Mouse (Mus musculus) layer of hippocampus, postnatal 25 days (tissue): Measurements from ENCODE around the gene Pigb. TPM values are rescaled to one million over a fixed set of nuclear protein-coding genes. Genes with fewer than 3 reads are reported as not detected.

Experiments
- DNase-seq, 2 experiments: peaks; one replicate each; pipeline ENCODE4 v3.0.0; 2022; ENCODE audit warnings: mixed read lengths in 2 of 2, low spot score in 1 of 2; ENCODE audit errors: extremely low spot score in 1 of 2
- total RNA-seq, 2 experiments: library from RNA; stranded (reverse); gene quantifications; 2 replicates each; pipeline ENCODE4 v1.2.3; 2021

Gene Pigb
- total RNA-seq, 2 experiments from 2014 or later = 13.7 to 18.1 TPM

DNA sequence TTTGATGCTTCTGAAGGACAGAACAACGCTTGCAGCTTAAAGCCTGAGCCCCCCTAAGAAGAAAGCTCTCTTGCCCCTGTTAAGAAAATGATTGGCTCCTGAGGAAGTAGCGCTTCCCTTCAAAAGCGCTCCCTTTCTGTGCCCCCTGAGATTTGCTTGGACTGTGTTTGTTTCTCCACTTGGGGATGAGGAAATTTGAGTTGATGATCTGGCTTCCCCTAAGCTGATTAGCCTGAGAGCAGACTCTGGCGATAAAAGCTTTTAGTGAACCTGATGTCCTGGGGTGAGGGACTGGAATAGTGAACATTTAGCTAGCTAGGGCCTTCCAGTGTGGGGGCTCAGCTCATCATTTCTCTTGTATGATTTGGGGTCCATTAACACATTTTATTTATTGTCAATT is 8.7 kb upstream of the Pigb start:
- no peak for DNase-seq

DNA sequence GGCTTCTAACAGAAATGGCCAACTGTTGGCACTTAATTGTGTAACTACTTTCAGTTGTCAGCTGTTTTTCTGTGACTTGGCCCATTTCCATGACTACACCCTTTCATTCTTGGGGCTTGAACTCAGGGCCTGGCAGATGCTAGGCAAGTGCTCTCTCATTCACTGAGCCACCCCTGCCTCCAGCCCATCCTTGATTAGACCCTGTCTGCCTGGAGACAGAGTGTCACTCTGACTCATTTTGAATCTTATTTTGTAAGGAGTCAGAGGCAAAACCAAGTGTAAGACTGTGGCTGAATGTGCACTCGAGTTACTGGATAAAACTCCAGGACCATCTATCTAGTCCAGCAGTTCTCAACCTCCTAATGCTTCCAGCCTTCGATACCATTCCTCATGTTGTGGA is 7.7 kb upstream of the Pigb start:
- DNase-seq = no peak

DNA sequence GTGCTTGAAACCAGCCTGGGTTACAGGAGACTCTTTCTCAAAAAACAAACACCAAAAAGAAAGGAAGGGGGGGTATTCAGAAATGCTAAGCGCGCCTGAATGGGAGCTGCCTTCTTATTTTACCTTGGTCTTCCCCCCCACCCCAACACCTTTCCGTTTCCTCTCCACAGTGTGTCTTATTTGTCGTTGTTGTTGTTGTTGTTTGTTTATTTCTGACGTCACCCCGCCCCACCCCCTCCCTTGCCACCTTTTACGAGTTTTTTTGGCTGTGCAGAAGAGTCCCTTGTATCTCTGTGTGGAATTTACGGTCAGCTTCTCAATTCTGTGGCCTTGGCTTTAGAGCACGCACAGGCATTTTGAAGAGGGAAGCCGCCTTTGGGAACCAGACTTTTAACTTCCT is 5.5 kb upstream of the Pigb start:
- DNase-seq = no peak

DNA sequence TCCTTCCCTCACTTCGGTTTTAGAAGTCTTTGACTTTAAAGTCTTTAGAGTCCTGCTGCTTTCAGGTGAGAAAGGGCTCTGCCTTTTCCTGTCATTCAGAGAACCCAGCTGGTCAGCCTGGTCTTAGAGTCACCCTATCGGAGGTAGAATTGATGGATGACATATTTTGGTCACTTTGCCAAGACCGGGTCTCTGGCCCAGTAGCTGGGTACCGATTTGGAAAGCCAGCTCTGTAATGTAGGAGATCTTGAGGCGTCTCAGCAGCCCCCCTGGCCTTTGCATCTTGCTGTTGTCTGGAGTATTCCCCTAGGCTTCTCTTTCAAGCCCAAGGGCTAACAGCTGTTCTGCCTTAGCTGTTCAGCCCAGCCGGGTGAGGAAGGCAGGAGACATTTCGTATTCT is 5.0 kb upstream of the Pigb start:
- DNase-seq = no peak

GRCm38 (mm10) chr9:73044146-73045079 is 4.2 kb upstream of the Pigb start, which contains the start of gene Rab27a:
Gene Rab27a, plus strand, starts transcription at chr9:73044854.
- DNase-seq = peak; percentile 66 to 92

DNA sequence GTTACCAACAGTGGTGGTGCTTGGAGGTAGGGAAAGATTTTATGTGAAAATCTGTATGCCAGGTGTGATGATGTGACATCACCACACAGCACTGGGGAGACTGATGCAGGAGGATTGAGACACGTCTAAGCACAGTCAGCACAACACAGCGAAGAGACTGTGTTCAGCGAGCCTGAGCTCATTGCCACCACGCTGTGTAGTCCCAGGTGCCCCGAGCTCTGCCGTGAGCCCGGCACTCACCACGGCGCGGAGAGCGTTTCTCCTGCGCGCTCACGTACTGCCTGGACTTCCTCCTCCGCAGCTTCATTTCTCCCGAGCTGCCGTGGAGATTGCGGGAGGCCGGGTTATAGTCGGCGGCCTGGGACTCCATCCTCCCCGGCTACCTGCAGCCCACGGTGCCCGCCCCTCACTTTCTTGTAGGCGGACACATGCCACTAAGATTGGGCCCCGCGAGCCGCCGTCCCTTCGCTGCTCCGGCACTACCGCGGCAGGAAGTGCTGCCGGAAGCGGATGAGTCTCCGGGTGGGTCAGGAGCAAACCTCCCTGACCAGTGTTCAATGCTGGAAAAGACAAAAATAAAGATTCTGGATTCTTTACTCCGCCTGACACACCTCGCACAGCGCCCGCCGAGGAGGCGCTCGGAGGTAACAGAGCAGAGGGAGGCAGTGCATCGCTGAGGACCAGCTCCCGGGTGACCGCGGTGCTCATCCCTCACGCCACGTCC is 794 bp downstream of the Pigb start:
- peak; percentile 84 to 92 for DNase-seq

DNA sequence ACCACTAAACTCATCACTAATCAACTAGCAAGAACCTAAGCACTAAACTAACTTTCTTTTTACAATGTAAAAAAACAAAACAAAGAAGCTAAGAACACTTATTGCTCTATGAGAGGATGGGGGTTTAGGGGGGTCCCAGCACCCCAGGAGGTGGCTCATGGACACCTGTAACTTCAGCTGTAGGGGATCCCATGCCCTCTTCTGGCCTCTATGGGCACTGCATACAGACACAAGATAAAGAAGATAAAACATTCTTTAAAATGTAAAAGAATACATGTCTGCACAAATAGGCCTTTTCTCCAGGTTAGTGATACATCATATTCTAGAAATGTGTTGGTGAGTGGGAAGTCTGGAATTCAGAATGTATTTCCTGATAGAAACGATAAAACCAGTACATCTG is 6.8 kb downstream of the Pigb start:
- no peak for DNase-seq

- no peak for DNase-seq
Observed at GRCm38 (mm10) chr9:73031421-73031820, 8.8 kb downstream of the Pigb start.

DNA sequence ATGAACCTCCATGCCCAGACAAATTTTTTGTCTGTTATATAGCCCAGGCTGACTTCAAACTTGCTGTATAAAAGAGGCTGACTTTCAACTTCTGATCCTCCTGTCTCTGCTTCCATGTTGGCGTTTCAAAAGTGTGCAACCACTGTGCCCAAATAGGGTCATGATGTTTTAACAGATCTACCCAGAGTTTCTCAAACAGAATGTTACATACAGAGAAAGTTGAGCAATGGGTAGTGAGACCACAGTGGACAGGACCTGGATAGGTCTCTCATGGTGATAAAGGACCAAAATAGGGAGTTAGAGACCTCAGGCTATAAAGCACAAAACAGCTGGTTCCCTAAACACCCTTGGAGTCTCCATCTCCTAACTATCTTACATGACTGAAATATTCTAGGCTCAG is 9.7 kb downstream of the Pigb start:
- no peak for DNase-seq

DNA sequence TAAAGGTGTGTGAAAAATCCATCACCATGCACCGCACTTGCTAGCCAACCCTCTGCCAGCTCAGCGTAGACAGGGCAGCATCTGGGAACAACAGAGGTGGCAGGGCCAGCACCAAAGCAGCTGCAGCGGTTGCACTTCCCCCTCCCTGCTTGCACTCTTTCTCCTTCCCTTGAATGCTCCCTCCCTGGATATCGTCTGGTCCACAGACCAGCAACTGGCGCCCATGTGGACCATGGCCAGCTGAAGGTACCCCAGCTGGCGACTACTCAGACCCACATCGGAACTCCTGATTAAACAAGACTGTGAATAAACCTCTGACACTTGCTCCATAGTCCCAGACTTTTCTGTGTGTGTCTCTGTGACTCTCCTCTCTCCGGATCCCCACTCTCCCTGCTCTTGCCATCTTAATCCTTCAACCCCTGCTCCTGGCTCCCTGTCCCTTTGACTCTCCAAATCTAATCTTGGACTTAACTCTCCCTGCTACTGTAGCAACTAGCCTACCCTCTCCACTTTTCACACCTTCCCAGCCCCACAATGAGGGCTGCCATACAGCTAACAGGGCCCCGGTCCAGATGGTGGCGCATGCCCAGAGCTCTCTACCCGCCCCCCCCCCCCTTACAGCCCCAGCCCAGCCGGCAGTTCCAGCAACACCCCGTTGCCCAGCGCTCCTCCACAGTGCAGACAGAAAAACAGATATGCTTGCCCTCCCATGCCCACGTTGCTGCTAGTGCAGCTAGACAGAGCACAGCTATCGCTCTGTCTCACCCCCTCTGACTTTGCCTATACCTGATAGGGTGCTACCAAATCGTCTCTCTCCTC is 14.2 kb downstream of the Pigb start:
- peak in 1 of 2 experiments; percentile 37 for DNase-seq

GRCm38 (mm10) chr9:73020566-73021097 is 19.5 kb downstream of the Pigb start:
- no peak for DNase-seq

DNA sequence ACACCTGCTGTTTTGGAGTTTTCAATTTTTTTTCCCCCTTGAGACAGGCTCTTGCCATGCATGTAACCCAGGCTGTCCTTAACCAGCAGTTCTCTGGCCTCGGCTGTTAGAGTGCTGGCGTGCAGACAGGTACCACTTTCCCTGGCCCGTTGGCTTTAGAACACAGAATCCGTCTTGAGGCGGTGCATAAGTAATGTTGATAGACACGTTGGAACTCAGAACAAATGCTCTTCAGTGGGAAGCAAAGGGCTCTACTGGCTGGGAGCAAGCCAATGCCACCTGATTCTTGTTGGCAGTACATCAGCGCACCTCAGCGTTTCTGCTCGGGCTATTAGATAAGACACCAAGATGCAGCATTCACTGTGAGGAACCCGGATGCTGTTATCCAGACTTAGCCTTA is 20.3 kb downstream of the Pigb start:
- DNase-seq = no peak

- no peak for DNase-seq
Observed at GRCm38 (mm10) chr9:73014724-73015123, 25.5 kb downstream of the Pigb start.

DNA sequence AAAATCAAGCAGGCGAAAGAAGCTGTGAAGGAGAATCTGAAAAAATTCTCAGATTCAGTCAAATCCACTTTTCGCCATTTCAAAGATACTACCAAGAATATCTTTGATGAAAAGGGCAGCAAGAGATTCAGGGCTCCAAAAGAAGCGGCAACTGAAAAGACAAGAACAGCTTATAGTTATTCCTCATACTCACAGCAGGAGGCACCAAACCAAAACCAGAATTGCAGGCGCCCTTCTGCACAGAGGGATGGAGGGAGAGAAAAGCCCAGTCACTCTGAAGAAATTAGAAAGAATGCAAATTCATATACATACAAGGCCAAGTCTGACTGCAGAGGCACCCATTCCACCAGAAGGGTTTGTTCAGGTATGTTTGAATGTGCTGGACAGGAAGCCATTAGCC is 27.5 kb downstream of the Pigb start:
- DNase-seq = no peak

- no peak for DNase-seq
Observed at GRCm38 (mm10) chr9:73008384-73008783, 31.8 kb downstream of the Pigb start.

GRCm38 (mm10) chr9:73006175-73006574 is 34.0 kb downstream of the Pigb start:
- no peak for DNase-seq

- DNase-seq = no peak
Observed at GRCm38 (mm10) chr9:73005106-73005505, 35.1 kb downstream of the Pigb start.

DNA sequence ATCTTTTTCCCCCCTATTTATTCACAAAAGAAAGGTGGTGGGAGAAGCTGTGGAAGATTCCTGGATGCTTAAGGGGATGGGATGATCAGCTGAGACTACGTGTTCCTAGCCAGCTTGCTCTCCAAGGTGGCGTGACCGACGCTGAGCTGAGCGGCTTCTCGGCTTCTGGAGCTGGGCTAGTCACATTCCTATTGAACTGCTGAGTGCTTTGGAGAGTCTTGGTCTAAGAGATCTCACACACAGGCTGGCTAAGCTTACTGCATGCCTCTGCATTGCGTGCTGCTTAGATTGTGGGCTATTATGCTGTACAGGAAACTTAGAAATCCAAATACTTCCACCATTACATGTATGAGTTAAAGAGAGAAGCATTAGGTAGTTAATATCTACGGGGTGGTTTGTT is 36.1 kb downstream of the Pigb start:
- DNase-seq = no peak

DNA sequence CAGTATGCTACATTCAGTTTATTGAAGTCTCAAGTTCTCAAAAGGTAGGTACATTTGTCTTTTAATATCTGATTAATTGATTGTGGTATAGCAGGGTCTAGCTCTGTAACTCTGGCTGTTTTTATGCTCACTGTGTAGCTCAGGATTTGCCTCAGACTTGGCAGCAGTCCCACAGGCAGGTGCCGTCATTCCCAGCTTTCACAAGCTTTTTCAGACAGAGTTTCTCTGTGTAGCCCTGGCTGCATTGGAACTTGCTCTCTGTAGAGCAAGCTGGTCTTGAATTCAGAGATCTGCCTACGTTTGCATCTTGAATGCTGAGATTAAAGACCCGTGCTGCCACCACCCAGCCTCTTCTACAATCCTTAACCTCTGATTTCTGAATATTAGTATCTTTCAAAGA is 38.0 kb downstream of the Pigb start:
- no peak for DNase-seq

GRCm38 (mm10) chr9:73001314-73002011 is 38.7 kb downstream of the Pigb start:
- no peak for DNase-seq
